ENCODE assay signal across 10 mouse cellular contexts in the genomic region with DNA sequence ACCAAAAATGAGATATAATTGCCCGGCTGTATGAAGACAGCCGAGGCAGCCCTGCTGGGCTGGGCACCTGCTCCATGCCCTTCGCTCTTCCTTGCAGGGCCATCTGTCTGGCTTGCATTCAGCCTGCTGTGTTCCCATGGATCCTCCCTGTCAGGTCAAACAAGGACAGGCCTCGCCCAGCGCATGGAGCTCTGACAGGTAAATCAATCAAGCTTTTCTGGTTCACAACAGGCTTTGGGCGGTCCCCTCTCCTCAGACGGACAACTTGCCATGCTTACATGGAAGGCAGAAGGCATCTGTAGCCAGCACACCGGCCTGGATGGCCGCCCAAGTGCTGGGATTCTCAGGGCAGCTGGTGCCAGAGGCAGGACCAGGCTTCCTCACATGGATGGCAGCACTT. TPM values are rescaled to one million over a fixed set of nuclear protein-coding genes. Genes with fewer than 3 reads are reported as not detected.
DNase-seq lines count a peak whose midpoint lies in the region; ATAC-seq and TF ChIP-seq lines count a peak whose summit lies in the region.
"Had no signal": no experiment of that assay in that cellular context is flagged by ENCODE, and none has a peak within 500 bp of the region (broad histone marks: within the 10 kb centered on the region; RNA-seq: fewer than 3 reads in every experiment).

No protein-coding gene starts in this region.

- no peak for TF ChIP-seq CTCF in intestine, postnatal 0 days (IDR thresholded peaks at IDR 0.05; ENCODE audit: low read depth)

- no peaks in the 10 kb centered on the region for H3K9me3 ChIP-seq in intestine, postnatal 0 days (ENCODE audit: control insufficient read depth)

- H3K27me3 ChIP-seq in intestine, postnatal 0 days (replicated peaks; ENCODE audit: control insufficient read depth, insufficient read depth, low read length), result no peaks in the 10 kb centered on the region

- no peaks in the 10 kb centered on the region for H3K4me1 ChIP-seq in intestine, postnatal 0 days (replicated peaks; ENCODE audit: control insufficient read depth, insufficient read depth, low read length)

- ATAC-seq in intestine, postnatal 0 days, result peak; percentile 66

- DNase-seq in adrenal gland, adult (ENCODE audit: inconsistent age in 2 of 2, low spot score in 1 of 2), result peak; percentile 59 to 81
- no peak for DNase-seq in adrenal gland, adult 18-20 months (ENCODE audit: low spot score in 2 of 2)
- DNase-seq in ES-CJ7 (ENCODE audit: low read depth, low spot score), result peak; percentile 55
- peak; percentile 87 to 88 for DNase-seq in cerebellum, postnatal 14 days
- no peak for DNase-seq in right cerebral cortex, adult 18-20 months
- no peak for DNase-seq in layer of hippocampus, adult 9-11 months
- no peak for DNase-seq in layer of hippocampus, adult 18-20 months (ENCODE audit: low spot score in 2 of 2)

- H3K4me3 ChIP-seq in intestine, postnatal 0 days (ENCODE audit: low read depth, low read length), result no peak overlapping the region

- H3K9ac ChIP-seq in intestine, postnatal 0 days (ENCODE audit: low read depth, low read length), result no peak overlapping the region
- H3K9ac ChIP-seq: liver, embryonic 14.5 days had no signal

- 40% methylated on average over 9 of the region's 9 CpGs for WGBS in intestine, postnatal 0 days

- no peak overlapping the region for H3K27ac ChIP-seq in intestine, postnatal 0 days (ENCODE audit: low read depth, low read length)
- H3K27ac ChIP-seq: liver, embryonic 14.5 days had no signal

- no peaks in the 10 kb centered on the region for H3K36me3 ChIP-seq in intestine, postnatal 0 days (ENCODE audit: control insufficient read depth, insufficient read depth)

- H3K4me2 ChIP-seq in intestine, postnatal 0 days (replicated peaks; ENCODE audit: low read depth), result no peak overlapping the region

RNA-seq across cellular contexts. Expression of gene Gm572, which starts 7.9 kb away (rescaled TPM):
- not detected for total RNA-seq in adrenal gland, adult 18-20 months (2021)
- polyA plus RNA-seq in intestine, postnatal 0 days (2015; fragmentation: Nextera tagmentation; extraction: Ambion mirVana), result not detected in 2 replicates
- not detected for total RNA-seq in layer of hippocampus, adult 18-20 months (2021)
- polyA plus RNA-seq: liver, embryonic 14.5 days had no signal

RNA-seq across cellular contexts. Expression of gene Tardbp, which starts 24.2 kb away (rescaled TPM):
- 100 to 1,000 TPM; 216 to 267 TPM for total RNA-seq in adrenal gland, adult 18-20 months (2021)
- 113 and 124 TPM in 2 replicates for polyA plus RNA-seq in intestine, postnatal 0 days (2015; fragmentation: Nextera tagmentation; extraction: Ambion mirVana)
- total RNA-seq in layer of hippocampus, adult 18-20 months (2021), result 100 to 1,000 TPM; 195 to 227 TPM

RNA-seq across cellular contexts. Expression of gene Masp2, which starts 48.7 kb away (rescaled TPM):
- total RNA-seq in adrenal gland, adult 18-20 months (2021), result 1 to 10 TPM; 1.2 to 2.3 TPM
- polyA plus RNA-seq in intestine, postnatal 0 days (2015; fragmentation: Nextera tagmentation; extraction: Ambion mirVana), result not detected in 2 replicates
- 1 to 10 TPM; 3.4 to 3.9 TPM for total RNA-seq in layer of hippocampus, adult 18-20 months (2021)
- polyA plus RNA-seq: heart, postnatal 0 days had no signal

RNA-seq across cellular contexts. Expression of gene Srm, which starts 59.7 kb away (rescaled TPM):
- 10 to 100 TPM; 53.3 to 73.6 TPM for total RNA-seq in adrenal gland, adult 18-20 months (2021)
- 49.3 and 50.5 TPM in 2 replicates for polyA plus RNA-seq in intestine, postnatal 0 days (2015; fragmentation: Nextera tagmentation; extraction: Ambion mirVana)
- 10 to 100 TPM; 70.4 to 71.7 TPM for total RNA-seq in layer of hippocampus, adult 18-20 months (2021)

Comparison
In these comparisons a context has a peak if more than half of its experiments do, and no peak if none do; other contexts are left out.
1. DNase-seq: peak in adrenal gland, adult (2 of 2), ES-CJ7 (single experiment) and cerebellum, postnatal 14 days (2 of 2); none in adrenal gland, adult 18-20 months (0 of 2), right cerebral cortex, adult 18-20 months (single experiment), layer of hippocampus, adult 9-11 months (single experiment) and layer of hippocampus, adult 18-20 months (0 of 2).